Mouse (Mus musculus): ENCODE measurements around the gene Lrrc56.

Lrrc56 gene

DNA sequence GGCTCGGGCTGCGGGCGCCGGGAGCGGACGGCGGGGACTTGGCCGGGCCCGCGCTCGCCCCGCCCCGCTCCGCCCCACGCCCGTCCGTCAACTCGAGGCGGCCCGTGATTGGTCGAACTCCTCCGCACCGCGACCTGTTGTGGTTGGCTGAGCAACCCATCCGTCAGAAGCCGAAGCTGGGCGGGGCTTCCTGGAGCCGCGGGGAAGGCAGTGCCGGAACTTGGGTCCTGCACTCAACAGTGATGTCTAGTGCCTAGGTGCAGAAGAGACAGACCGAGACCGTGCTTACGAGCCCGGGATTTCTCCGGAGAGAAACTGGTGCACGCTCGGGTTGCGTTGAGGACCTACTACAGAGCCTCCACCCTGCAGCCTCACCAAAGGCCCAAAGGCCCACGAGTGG lies at the start of gene Lrrc56, which contains the start of gene Hras:
Gene Lrrc56 (plus strand): TSS at position 210 of the 400 bp plus-strand sequence.
Gene Hras (minus strand): TSS at position 58 of the 400 bp plus-strand sequence.
- DNase-seq: peak; percentile 98

DNA sequence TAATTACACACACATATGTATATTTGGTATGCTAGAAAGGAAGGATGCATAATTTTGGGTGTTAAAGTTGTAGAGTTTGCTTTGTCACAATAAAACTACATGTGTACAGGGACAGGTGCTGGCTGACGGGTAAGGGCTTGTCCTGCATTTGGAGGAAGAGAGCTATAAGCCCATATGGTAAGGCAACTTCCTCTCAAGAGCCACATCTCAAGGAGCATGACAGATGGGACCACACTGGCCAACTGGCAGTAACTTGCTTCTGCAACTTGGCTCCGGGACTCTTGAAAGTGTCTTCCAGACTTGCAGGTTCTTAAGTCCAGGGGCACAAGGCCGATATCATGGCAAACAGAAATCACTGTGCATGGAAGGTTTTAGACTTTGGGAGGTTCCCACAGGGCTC lies 49.3 kb upstream of the Lrrc56 start:
- no peak for DNase-seq

DNA sequence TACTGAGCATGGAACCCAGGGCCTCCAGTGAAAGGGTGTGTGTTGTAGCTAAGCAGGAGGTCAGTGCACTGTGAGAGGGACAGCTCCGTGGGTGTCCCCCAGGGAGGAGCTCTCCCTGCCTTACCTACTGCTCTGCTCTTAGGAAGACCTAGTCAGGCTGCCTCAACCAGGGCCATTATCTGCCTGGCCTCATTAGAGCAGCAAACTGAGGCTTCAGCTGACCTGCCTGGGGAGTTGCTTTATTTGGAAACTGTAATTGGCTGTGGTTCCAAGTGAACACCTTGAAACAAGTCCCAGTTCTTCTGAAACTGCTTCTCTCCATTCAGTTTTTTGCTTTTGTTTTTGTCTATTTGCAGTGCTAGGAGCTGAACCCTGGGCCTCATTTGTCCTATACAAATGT lies 48.6 kb upstream of the Lrrc56 start:
- no peak for DNase-seq

DNA sequence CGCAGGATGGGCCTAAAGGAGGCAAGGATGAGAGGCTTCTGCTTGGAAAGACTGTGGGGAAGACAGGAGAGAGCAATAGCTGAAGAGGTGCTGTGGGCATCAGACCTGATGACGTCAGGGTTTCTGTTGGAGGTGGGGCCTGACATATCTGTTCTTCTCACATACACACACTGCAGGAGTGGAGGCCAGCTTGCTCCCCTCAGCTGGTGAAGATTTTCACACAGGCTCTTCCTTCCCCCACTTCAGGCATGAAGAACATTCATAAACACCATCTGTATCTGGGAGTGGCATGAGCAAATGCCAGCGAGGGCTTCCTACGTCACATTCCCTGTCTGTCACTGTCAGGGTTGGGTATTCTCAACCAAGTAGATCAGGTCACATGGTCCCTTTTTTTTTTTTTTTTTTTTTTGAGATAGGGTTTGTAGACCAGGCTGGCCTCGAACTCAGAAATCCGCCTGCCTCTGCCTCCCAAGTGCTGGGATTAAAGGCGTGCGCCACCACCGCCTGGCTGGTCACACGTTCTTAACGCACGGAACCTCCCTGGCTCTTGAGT lies 47.8 kb upstream of the Lrrc56 start:
- no peak for DNase-seq

DNA sequence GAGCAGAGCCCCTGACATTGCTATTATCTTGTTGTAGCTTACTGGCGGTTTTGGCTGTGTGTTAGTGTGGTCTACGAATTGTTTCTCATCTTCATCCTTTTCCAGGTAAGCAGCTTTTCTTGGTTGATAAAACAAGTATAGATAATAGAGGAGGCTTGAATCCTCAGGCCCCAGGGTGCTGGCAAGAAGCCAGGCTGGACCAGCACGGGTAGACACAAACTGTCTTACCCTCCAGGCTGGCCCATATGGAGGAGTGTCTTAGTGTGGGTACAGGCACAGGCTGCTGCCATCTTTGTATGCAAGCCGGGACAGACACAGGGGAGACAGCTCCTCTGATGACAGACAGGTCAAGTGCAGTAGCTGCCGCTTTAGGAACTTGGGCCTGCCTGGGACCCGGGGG lies 46.9 kb upstream of the Lrrc56 start:
- no peak for DNase-seq

DNA sequence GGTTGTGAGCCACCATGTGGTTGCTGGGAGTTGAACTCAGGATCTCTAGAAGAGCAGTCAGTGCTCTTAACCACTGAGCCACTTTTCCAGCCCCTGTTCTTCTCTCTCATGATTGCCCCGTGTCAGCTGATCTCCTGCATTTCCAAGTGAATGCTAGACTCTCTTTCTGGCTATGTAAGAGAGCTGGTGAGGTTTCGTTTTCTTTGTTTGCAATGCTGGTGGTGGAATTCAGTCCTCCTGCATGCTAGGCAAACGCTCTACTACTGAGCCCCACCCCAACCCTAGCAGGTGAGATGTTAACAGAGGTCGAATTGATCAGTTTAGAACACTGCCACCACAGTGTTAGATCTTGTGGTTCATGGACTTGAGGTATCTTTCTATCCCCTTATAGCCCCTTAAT lies 45.3 kb upstream of the Lrrc56 start:
- DNase-seq: no peak

DNA sequence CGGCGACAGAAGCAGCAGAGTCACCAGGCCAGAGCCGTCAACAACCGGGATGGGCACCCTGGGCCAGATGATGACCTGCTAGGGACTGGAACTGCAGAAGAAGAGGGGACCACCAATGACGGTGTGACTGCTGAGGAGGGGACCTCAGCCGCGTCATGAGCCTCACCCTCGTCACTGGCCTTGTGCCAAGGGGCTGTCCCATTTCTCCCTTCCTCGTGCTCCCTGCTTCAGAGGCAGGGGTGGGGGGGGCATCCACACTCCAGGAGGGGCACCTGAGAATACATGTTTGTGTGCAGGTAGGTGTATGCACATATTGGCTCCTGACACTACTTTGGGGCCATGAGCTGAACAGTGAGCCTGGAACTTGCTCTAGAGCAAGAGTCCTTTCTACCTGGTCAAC lies 38.6 kb upstream of the Lrrc56 start:
- DNase-seq: no peak

DNA sequence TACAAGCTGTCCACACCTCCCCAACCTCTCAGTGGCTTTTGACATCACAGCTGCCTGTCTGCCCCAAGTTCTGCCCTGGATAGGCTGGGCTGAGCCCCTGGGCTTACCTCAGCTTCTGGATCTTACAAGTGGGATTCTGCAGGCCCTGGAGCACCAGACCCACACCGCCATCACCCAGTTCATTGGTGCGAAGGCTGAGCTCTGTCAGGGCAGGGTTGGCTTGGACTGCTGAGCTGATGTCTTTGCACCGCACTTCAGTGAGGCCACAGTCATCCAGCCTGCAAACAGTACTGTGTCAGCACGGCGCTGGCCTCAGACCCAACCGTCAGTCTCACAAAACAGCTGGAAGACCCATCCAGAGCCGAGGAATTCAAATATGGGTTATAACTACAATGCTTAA lies 29.6 kb upstream of the Lrrc56 start:
- no peak for DNase-seq

DNA sequence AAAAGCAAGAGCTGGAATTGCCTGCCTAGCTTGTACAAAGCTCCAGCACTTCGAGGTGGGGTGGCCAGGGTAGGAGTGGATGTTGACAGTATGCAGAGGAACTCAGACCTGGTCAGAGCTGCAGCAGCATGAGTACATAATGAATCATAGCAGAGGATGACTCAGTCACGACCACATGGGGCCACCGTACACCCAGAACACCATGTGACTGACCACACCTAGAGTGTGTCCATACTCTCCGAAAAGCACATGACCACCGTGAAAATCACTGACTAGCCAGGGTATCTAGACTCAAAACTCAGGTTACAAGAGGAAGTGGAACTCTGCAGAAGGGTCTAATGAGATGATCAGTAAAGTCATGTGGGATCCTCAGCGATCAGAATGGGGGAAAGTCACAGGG lies 29.1 kb upstream of the Lrrc56 start:
- DNase-seq: peak; percentile 71

DNA sequence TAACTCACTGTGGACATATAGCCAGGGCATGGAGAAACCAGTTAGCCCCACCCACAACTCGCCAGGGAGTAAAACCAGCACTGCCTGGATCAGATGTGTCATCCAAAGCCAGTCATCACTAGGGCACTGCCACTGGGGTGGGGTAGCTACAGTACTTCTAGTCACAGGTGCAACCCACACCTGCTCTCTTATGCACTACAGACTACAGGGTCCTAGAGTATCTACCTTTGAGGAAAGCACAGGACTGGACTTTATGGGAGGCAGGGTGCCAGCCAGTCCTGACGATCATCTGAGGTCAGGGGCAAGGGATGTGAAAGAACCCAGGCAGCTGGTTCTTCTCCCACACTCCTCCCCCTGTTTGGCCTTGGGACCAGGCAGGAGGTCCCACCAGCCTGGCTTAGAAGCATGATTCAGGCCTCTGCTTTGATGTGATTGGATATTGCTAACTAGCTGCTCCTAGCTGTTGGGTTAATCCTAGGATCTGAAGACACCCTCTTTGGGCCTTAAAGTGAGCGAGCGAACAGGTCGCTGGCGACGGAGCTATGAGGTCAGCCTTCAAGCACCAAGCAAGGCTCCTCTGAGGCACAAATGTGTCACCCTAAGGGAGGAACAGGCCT lies 25.9 kb upstream of the Lrrc56 start:
- DNase-seq: peak; percentile 69

DNA sequence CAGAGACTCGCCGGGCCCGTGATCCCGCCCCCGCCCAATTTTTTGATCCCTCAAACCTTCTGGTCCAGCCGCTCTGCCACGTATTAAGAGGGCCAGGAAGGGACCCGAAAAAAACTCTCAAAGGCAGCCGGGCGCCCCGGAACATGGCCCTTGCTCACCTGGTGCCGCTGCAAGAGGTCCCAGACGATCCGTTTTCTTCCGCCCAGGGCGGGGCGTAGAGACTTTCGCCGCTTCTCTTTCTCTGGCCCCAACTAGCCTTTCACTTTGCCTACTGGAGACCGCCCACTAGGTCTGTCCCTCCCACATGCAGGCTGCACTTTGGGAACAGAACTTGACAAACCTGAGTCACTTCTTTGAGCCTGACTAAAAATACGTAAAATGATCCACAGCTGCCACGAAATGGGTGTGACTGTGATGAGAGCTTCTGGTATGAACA lies 25.4 kb upstream of the Lrrc56 start:
- peak; percentile 93 for DNase-seq

DNA sequence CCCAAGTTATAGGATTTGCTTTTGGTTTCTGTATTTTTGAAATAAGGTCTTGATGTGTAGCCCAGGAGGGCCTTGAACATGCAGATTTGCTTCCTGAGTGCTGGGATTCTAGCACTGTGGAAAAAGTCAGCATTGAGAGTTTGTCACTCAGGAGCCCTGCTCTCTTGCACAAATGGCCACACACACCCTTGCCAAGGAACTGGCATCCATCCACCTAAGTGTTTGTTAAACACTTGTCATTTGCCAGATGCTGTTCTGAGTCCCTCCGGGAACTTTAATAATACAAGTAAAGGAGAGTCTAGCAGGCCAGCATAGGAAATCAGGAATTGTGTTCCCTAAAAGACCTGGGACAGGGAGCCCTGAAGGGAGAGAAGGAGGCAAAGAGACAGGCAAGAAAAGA lies 24.7 kb upstream of the Lrrc56 start:
- peak; percentile 91 for DNase-seq

DNA sequence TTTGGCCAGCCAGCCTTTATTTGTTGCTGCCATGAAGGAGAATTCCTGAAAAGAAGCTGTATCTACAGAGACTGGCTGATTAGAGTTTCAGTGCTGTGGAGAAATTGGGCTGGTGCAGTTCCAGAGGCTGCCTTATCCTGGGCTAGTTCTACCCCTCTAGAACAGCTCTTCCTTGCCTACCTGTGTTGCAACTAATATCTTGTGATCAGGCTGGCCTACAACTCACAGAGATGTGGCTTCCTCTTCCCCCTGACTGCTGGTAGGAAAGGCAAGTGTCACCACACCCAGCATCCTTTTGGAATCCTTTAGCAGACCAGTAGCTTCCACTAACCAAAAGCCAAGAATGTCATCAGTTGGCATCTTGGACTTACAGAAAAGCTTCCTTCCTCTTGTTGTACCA lies 24.1 kb upstream of the Lrrc56 start:
- peak; percentile 47 for DNase-seq

DNA sequence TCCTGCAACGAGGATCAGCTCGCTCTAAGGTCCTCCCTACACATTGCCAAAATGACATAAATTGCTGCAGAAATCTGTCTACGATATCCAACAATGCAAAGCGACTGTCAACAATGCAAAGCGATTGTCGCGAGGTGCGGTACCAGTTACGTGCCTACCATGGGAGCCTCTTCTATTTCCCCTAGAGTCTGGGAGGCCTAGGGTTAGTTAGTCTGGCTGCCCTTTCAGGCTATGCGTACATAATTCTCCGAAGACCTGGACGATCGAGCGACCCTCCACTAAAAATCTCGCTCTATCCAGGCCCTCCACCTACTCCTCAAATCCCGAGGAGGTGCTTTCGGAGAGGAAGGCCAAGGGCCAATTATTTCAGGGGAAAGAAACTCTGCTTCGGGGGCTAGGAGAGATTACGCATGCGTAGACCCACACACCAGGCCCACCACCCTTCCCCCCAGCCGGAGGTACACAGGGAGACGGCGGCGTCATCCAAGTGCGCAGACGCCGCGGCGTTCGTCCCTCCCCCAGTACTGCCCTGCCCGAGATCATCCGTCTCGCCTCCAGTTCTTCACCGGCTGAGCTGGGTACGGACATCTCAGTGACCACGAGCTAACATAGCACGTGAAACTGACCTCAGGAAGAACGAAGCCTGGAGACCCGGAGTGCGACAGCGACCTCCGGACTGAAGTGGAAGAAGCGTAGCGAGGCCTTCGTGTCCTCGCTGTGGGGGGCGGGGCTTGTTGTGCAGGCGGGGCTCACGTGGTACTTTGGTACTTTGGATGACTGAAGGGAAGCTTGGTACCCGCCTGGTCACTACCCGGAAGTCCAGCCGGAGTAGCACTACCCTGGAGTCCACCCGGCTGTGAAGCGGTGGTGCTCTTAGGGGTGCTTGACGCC lies 21.6 kb upstream of the Lrrc56 start, which contains the start of gene Rnh1:
Gene Rnh1 (minus strand): TSS at position 742 of the 891 bp plus-strand sequence.
- DNase-seq: peak; percentile 96

DNA sequence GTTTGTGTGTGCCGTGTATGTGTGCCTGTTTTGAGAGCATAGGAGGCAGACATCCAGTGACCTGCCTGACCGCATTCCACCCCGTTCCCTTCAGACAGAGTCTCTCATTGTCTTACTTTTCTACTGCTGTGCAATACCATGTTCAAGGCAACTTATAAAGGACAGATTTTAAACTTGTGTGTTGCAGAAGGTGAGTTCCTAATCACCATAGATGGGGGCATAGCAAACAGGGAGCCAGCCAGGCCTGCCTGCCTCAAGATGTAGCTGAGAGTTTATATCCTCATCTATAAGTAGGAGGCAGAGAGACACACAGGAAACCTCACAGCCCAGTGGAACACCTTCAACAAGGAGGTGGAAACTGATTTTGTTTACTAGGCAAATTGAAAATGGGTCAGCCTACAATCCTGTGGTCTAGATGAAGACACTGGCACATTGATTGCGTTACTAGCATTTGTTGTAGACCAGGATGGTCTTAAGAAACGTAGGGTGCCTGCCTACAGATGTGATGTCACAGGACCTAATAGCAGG lies 20.6 kb upstream of the Lrrc56 start:
- peak; percentile 7 for DNase-seq

DNA sequence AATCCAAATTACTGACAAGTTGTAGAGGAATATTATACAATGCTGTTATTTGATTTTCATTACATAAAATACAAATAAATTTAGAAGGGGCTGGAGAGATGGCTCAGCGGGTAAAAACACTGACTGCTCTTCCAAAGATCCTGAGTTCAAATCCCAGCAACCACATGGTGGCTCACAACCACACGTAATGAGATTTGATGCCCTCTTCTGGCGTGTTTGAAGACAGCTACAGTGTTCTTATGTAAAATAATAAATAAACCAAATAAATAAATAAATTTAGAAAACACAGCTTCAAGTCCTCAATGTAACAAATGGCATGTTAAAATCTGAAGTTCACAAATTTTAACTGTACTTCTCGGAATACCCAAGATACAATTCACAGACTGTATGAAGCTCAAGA lies 18.9 kb upstream of the Lrrc56 start:
- no peak for DNase-seq

DNA sequence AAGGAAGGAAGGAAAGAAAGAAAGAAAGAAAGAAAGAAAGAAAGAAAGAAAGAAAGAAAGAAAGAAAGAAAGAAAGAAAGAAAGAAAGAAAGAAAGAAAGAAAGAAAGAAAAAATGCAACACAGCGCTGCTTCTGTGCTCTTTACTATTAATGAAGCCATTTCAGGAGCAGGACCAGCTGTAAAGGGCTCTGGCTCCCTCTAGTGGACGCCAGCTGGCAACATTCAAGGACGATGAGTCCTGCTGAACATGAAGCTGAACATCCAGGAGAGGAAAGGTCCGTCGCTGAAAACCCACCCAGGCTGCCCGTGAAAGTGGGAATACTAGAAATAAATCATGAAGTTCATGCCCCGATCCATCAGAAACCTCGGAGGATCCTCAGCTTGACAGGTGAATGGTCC lies 17.8 kb upstream of the Lrrc56 start:
- peak; percentile 96 for DNase-seq

DNA sequence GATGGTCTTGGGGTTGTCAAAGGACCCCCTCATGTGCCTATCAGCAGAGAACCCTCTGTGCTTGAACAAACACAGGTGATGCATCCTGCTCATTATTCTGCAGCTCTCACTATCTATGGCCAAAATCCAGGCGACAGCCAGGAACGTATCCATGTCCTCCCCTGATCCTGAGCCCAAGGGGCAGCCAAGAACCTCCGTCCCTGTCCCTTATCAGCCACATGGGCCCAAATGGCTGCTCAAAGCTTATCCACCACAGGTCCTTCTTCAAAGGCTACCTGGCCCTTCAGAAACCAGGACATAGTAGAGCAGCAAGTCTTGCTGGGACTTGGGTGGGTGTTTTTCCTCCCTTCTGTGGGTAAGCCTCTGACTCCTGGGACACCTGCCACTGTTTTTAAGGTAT lies 5.8 kb upstream of the Lrrc56 start:
- DNase-seq: no peak

DNA sequence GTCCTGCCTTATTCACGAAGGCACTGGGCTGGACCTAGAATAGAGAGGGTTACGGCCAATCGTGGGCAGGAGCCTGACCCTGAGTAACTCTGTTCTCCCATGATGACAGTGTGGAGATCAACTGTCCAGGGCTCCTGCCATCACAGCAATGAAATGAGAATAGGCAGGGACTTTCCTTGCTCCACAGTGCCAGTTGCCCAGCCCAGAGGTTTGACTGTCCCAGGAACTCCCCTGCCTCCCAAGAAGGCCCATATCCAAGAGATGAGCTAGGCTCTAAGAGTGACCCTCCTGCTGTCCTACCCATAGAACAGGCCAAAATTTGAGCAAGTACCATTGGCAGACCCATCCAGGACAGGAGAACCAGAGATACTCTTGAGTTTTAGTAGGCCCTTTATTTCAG lies 5.2 kb upstream of the Lrrc56 start:
- DNase-seq: no peak

DNA sequence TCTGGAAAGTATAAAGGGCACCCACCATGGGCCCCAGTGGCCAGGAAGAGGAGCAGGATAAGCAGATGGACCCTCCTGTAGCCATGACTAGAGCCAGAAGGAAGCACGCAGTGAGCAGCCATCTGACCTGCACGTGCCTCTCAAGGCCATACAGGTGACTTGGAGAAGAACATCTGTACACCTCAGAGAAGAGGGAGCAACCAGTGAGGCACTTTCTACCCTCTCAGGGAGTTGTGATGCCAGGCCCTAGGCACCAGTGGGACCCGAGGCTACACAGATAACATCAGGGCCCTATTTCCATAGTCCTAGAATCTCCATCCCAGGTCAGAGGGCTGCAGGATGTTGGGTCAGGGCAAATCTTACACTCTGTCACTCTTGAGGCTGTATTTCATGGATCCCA lies 3.7 kb upstream of the Lrrc56 start:
- DNase-seq: no peak

DNA sequence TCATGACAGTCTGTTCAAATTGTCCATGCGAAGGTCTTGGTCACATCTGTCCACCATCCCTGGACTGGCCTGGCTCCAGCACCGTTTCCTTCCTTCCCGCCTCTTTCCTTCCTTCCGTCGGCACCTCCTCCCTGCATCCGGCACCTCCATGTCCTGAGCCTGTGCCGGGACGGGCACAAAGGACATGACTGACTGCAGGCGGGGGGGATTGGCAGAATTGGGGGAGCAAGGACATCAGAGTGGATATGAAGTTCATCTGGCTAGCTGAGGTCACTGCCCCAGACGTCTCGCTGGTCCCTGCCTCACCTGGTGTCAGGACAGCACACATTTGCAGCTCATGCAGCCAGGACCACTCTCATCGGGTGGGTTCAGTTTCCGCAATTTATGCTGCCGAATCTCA lies 2.9 kb upstream of the Lrrc56 start:
- peak; percentile 36 for DNase-seq

DNA sequence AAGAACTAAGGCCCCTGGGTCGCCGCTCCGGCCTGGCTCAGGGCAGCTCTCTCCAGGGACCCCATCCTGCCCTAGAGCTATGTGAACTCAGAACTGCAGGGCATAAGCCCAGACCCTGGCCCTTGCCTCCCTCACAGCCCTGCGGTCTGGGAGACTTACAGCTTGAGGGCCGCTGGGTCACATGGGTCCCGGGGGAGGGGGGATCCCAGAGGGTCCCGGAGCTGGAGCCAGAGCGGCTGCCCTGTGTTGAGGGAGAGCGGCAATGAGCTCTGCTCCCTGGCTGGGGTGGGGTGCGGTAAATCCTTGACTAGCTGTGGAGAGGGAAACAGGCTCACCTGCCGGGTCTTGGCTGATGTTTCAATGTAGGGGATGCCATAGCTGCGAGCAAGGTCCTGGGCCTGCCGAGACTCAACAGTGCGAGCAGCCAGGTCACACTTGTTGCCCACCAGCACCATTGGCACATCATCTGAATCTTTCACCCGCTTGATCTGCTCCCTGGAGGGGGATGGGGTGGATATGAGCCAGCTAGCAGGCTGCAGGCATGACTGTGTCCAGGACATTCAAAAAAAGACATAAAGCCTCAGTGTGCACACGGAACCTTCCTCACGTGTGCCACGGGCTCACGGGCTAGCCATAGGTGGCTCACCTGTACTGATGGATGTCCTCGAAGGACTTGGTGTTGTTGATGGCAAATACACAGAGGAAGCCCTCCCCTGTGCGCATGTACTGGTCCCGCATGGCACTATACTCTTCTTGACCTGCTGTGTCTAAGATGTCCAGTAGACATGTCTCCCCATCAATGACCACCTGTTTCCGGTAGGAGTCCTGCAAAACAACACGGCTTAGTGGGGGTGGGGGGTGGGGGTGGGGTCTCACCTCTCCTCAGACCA lies 1.9 kb upstream of the Lrrc56 start:
- DNase-seq: no peak
